Mouse (Mus musculus) heart, embryonic 14.5 days (tissue): Measurements from ENCODE around the gene Aida. TPM values are rescaled to one million over a fixed set of nuclear protein-coding genes. Genes with fewer than 3 reads are reported as not detected.

Experiments
- ATAC-seq: fragments of 200-750 bp; cut with Nextera tagmentation; 2 replicates; pipeline ENCODE4 v1.8.0; 2017; ENCODE audit warnings: low read depth, moderate TSS enrichment; ENCODE audit not compliant: insufficient number of reproducible peaks, insufficient read depth, low FRiP score
- H3K27ac ChIP-seq, 2 experiments: fragments of 200-500 bp in 1 of 2; fragments of 300-500 bp in 1 of 2; sonication (generic) in 1 of 2; replicated peaks in 1 of 2; 2 replicates each; pipeline ENCODE4 v1.5.1; 2012 to 2014; ENCODE audit warnings: low read depth in 2 of 2, low read length in 2 of 2, control low read depth in 1 of 2, mild to moderate bottlenecking in 1 of 2, mixed read lengths in 1 of 2; ENCODE audit not compliant: control insufficient read depth in 1 of 2, insufficient read depth in 1 of 2
- H3K27me3 ChIP-seq: fragments of 300-500 bp; sonication (generic); 2 replicates; pipeline ENCODE4 v1.6.1; 2014; ENCODE audit warnings: mild to moderate bottlenecking, low read length, control low read depth; ENCODE audit not compliant: control insufficient read depth, insufficient read depth
- H3K36me3 ChIP-seq: fragments of 300-500 bp; sonication (generic); 2 replicates; pipeline ENCODE4 v1.6.1; 2014; ENCODE audit warnings: mild to moderate bottlenecking, control low read depth, low read length, mixed read lengths; ENCODE audit not compliant: control insufficient read depth, insufficient read depth
- H3K4me1 ChIP-seq, 2 experiments: fragments of 200-500 bp in 1 of 2; fragments of 300-500 bp in 1 of 2; sonication (generic) in 1 of 2; 2 replicates each; pipeline ENCODE4 v1.6.1; 2012 to 2014; ENCODE audit warnings: low read length in 2 of 2, control low read depth in 1 of 2, mixed read lengths in 1 of 2; ENCODE audit not compliant: control insufficient read depth in 2 of 2, insufficient read depth in 2 of 2
- H3K4me2 ChIP-seq: fragments of 300-500 bp; sonication (generic); 2 replicates; pipeline ENCODE4 v1.6.1; 2014; ENCODE audit warnings: mild to moderate bottlenecking, low read length
- H3K4me3 ChIP-seq, 2 experiments: fragments of 200-500 bp in 1 of 2; fragments of 300-500 bp in 1 of 2; sonication (generic) in 1 of 2; 2 replicates each; pipeline ENCODE4 v1.5.1; 2012 to 2014; ENCODE audit warnings: low read length in 2 of 2, mild to moderate bottlenecking in 2 of 2, control low read depth in 1 of 2, low read depth in 1 of 2, moderate library complexity in 1 of 2; ENCODE audit not compliant: control insufficient read depth in 1 of 2, insufficient read depth in 1 of 2
- H3K9ac ChIP-seq: fragments of 300-500 bp; sonication (generic); 2 replicates; pipeline ENCODE4 v1.6.1; 2014; ENCODE audit warnings: mild to moderate bottlenecking, low read length
- H3K9me3 ChIP-seq: fragments of 300-500 bp; sonication (generic); 2 replicates; pipeline ENCODE4 v1.6.1; 2016; ENCODE audit warnings: low read length, control low read depth; ENCODE audit not compliant: control insufficient read depth
- WGBS: fragments of 180-500 bp; shearing (Covaris S2); extraction: QIAGEN DNeasy Blood & Tissue Kit; methylation state at CpG from one replicate; pipeline ENCODE4 v1.1.7; 2014; 5-methylcytosine and 5-hydroxymethylcytosine counted together
- polyA plus RNA-seq: library from polyadenylated mRNA; unstranded; fragments of >200 nt; fragmentation: Nextera tagmentation; extraction: Ambion mirVana; gene quantifications from 2 replicates; pipeline ENCODE4 v1.2.1, GENCODE M21; 2014

Gene Aida
- polyA plus RNA-seq, 1 experiment from 2014 or later, result 18.7 TPM

- Histone ChIP-seq H3K4me3 (no peak overlapping the region), H3K9me3 (no peaks in the 10 kb centered on the region), H3K4me1 (peaks cover 13 to 14% of the 10 kb centered on the region in 2 experiments), H3K27ac (no peak overlapping the region), H3K36me3 (no peaks in the 10 kb centered on the region), H3K27me3 (no peaks in the 10 kb centered on the region), H3K9ac (no peak overlapping the region), H3K4me2 (no peak overlapping the region)
- WGBS, result 64% methylated on average over 6 of the region's 6 CpGs
- ATAC-seq, result no peak
Observed at GRCm38 (mm10) chr1:183267666-183268065, 28.7 kb upstream of the Aida start.

GRCm38 (mm10) chr1:183272867-183273818, 23.2 kb upstream of the Aida start:
- ATAC-seq, result no peak
- Histone ChIP-seq H3K4me2 (no peak overlapping the region), H3K9me3 (no peaks in the 10 kb centered on the region), H3K4me3 (no peak overlapping the region), H3K9ac (no peak overlapping the region), H3K27me3 (no peaks in the 10 kb centered on the region), H3K4me1 (no peaks in the 10 kb centered on the region), H3K36me3 (peaks cover 12% of the 10 kb centered on the region), H3K27ac (no peak overlapping the region)
- WGBS, result 54% methylated on average over 10 of the region's 10 CpGs

- peaks cover 24% of the 10 kb centered on the region for H3K36me3 ChIP-seq
- no peaks in the 10 kb centered on the region for H3K9me3 ChIP-seq
- H3K9ac ChIP-seq, result no peak overlapping the region
- no peaks in the 10 kb centered on the region for H3K4me1 ChIP-seq
- H3K4me3 ChIP-seq, result no peak overlapping the region
- H3K27me3 ChIP-seq, result no peaks in the 10 kb centered on the region
- no peak overlapping the region for H3K4me2 ChIP-seq
- no peak for ATAC-seq
- H3K27ac ChIP-seq, result no peak overlapping the region
- 51% methylated on average over 3 of the region's 3 CpGs for WGBS
Observed at GRCm38 (mm10) chr1:183274385-183274784, 22.0 kb upstream of the Aida start.

GRCm38 (mm10) chr1:183275763-183276162, 20.6 kb upstream of the Aida start:
- WGBS, result 70% methylated on average over 5 of the region's 5 CpGs
- H3K36me3 ChIP-seq, result peaks cover 38% of the 10 kb centered on the region
- ATAC-seq, result no peak

GRCm38 (mm10) chr1:183288351-183288750, 8.0 kb upstream of the Aida start:
- Histone ChIP-seq H3K9me3 (no peaks in the 10 kb centered on the region), H3K36me3 (peaks cover 100% of the 10 kb centered on the region), H3K9ac (no peak overlapping the region), H3K27me3 (no peaks in the 10 kb centered on the region), H3K4me3 (no peak overlapping the region), H3K4me2 (no peak overlapping the region), H3K27ac (no peak overlapping the region), H3K4me1 (no peaks in the 10 kb centered on the region)
- no peak for ATAC-seq
- 78% methylated on average over 3 of the region's 3 CpGs for WGBS

More at GRCm38 (mm10) chr1:183275763-183276162, 20.6 kb upstream of the Aida start:
- H3K4me3 ChIP-seq, result no peak overlapping the region
- no peaks in the 10 kb centered on the region for H3K4me1 ChIP-seq
- no peak overlapping the region for H3K27ac ChIP-seq
- H3K9ac ChIP-seq, result no peak overlapping the region
- H3K9me3 ChIP-seq, result no peaks in the 10 kb centered on the region
- no peaks in the 10 kb centered on the region for H3K27me3 ChIP-seq
- no peak overlapping the region for H3K4me2 ChIP-seq

GRCm38 (mm10) chr1:183289576-183289975, 6.8 kb upstream of the Aida start:
- no peak overlapping the region for H3K4me3 ChIP-seq
- peaks cover 95% of the 10 kb centered on the region for H3K36me3 ChIP-seq

GRCm38 (mm10) chr1:183296877-183297383, 540 bp downstream of the Aida start, which contains the start of gene Brox:
Brox (minus strand) TSS chr1:183297269.
- H3K4me2 ChIP-seq, result peak within 1 kb of the TSS; percentile 64
- H3K9ac ChIP-seq, result peak within 1 kb of the TSS; percentile 71
- no peaks in the 10 kb centered on the region for H3K27me3 ChIP-seq
- peak within 1 kb of the TSS; percentile 59 to 73 for H3K27ac ChIP-seq
- ATAC-seq, result peak; percentile 80
- no peaks in the 10 kb centered on the region for H3K4me1 ChIP-seq
- peak within 1 kb of the TSS; percentile 51 to 76 for H3K4me3 ChIP-seq
- H3K36me3 ChIP-seq, result peaks cover 22% of the 10 kb centered on the region
- under 1% methylated on average over 38 of the region's 39 CpGs for WGBS
- no peaks in the 10 kb centered on the region for H3K9me3 ChIP-seq

More at GRCm38 (mm10) chr1:183289576-183289975, 6.8 kb upstream of the Aida start:
- H3K4me2 ChIP-seq, result no peak overlapping the region
- no peaks in the 10 kb centered on the region for H3K27me3 ChIP-seq
- ATAC-seq, result no peak
- H3K27ac ChIP-seq, result no peak overlapping the region
- H3K4me1 ChIP-seq, result no peaks in the 10 kb centered on the region
- no peak overlapping the region for H3K9ac ChIP-seq
- H3K9me3 ChIP-seq, result no peaks in the 10 kb centered on the region
- WGBS, result 90% methylated on average over 4 of the region's 4 CpGs
